Mouse (Mus musculus): ENCODE results near the gene Mrpl34.

The Mrpl34 gene

DNA sequence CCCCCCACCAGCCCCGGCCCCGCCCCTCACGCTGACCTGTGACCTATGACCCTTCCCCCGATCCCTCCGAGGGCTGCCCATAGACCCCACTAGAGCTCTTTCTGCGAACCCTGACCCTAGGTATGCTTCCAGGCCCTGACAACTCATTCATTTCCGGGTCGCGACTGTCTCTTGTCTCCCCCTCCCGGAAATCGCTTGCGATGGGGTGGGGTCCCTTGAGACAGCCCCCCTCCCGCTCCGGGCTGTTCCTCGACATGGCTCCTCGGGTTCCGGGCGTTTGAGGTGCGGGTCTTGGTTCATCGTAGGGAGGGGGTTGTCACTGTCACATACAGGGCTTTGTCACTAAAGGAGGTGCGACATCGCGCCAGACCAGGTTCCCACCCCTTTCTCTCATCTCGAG, 4.7 kb downstream of the Mrpl34 start:
- peak; percentile 74 for DNase-seq (ENCODE audit: low spot score)

DNA sequence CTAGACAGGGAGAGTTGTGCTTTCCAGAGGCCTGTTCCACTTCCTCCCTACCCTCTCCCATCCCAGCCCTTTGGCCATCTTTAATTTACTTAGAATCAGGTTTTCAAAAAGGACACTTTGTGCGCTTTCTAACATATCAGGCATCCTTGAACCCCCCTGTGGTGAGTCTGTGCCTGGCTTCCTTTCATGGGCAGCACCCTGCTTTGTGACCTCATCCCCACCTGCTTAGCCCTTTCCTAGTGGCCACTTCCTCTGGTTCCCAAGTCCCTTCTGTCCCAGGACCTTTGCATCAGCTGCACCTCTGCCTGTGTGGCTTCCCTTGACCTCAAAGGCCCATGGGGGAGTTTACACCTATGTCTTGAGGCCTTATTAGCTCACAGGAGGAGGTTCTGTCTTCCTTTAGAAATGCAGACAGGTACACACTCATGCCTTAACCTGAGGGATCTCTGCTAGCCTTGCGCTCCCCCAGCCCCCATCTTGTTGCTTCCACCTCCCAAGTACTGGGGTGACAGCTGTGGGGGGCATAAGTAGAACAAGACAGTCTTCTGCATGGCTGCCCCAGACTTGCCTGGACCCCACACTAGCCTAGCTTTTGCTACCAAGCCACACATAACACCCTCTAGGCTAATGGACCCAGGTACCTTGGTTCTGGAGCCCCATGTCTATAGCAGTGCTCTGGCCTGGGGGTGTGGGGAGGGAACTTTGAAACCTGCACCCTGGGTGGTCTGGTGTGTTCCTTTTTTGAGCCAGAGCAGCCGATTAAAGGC, 5.6 kb downstream of the Mrpl34 start:
- DNase-seq (ENCODE audit: low spot score) = no peak

DNA sequence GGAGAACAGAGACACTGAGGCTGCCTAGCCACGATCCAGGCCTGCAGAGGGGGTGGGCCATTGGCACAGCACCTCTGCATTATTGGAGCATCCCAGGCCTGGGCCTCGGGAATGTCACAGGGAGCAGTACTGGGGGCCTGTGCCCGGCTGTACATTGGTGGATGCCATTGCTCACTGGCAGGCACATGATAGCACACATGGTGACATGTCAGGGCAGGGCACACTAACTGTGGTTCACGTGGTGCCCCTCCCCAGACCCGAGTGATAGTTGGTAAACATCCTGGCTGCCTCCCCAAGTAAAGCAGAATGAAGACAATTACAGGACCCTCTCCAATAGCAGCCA, 6.1 kb downstream of the Mrpl34 start:
- no peak for DNase-seq (ENCODE audit: low spot score)

DNA sequence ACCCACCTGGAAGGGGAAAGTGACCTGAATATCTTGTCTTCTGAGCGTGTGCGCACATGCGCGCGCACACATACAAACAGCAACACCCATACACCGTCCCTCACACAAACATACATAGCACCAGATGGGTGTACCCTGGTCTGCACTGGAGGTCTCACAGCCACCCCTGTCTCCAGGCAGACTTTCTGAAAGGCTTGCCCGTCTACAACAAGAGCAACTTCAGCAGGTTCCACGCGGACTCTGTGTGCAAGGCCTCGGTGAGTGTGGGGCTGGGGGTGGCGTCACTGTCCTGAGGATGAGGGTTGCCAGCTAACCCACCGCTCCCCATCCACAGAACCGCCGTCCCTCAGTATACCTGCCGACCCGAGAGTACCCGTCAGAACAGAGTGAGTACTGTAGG, 7.1 kb downstream of the Mrpl34 start:
- no peak for DNase-seq (ENCODE audit: low spot score)

DNA sequence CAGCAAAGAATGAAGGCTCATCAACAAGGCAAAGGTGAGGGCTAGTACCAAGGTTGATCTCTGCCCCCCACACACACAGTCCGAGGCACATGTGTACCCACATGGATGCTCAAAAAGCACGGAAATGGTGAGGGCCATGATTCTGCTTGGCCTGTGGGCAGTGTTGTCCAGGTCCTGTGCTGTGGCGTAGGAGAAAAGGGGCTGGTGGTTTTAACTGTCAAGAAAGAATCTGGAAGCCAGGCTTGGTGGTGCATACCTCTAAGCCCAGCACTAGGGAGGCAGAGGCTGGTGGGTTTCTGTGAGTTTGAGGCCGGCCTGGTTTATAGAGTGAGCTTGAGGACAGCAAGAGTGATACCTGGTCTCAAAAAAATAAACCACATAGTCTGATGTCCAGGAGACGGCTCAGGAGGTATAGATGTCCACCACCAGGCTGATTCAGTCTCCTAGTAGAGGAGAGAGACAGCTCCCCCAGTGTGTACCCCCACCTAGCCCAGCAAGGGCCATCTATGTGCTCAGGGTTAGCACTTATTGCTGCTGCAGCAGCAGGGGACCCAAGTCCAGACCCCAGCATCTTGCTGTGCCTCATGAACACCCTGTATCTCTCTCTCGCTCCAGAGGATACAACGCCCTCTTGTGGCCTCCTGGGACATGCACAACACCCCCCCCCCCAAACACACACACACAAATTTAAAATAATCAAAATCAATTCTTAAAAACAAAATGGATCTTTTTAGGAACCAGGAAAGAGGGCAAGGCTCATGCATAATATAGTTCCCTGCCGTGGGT, 8.0 kb downstream of the Mrpl34 start:
- no peak for DNase-seq (ENCODE audit: low spot score)

DNA sequence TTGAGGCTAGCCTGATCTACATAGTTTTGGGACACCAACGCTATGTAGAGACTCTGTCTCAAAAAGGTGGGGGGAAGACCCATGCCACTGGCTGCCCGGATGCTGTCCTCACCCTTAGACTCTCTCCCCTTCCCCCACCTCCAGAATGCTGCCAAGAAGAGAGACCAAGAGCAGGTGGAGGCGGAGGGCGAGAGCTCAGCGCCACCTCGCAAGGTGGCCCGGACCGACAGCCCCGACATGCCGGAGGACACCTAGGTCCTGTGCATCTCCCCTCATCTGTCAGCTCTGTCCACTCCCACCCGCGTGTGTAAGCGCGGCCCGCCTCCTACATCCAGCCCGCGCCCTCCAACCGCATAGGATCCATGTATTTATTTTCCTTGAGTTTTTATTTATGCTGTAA, 9.6 kb downstream of the Mrpl34 start:
- DNase-seq (ENCODE audit: low spot score) = no peak

DNA sequence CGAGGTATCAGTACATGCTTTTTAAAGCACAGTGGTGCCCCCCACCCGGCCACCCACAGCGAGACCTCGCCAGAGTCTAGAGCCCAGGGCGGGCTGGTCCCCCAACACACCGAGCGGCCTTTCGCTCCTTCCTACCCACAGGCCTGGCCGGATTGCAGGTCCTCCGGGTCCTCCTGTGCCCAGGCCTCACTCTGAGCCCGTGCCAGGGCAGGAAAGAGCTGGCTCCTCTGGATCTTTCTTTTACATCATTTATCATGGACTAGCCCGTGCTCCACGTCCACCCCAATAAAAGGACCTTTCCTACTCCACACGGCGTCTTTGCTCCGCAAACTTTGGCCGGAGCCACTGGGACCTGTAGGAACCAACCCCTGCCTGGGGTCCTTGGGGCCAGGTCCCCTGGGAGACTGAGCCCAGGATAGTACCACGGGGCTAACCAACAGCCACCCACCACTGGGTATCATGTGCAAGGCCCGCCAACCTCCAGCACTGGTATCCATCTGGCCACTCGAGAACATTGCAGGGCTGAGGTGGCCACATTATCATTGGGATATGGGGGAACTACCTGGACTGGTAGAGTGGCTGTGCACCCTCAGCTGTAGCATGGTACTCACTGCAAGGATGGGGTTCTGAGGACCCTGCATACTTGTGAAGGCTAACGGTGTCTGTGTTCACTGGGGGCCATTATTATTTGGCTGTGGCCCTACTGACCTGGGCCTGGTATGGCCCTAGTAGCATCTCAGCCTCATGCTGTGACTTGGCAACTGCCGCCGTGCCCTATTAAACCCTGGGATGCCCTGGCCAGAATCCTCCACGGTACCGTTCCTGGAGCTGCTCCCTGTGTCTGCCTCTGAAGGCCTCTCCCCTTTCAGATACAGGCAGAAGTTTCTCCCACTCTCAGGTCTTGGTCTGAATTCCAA, 10.3 kb downstream of the Mrpl34 start:
- DNase-seq (ENCODE audit: low spot score) = no peak

DNA sequence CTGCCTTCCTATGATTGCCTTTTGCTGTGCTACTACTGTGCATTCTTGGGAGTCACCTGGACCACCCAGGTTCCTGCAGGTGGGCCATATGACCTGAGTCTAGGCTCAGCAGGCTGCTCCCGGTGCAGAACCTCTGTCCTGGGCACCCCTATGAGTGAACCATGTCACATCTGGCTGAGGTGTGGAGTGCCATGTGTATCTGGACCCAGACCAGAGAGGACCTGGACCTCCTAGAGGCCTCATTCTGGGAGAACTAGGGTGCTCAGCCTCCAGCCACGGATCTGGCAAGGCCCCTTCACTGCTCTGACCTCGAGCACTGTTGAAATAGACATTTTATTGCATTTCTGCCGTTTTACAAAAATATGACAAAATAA, 10.9 kb downstream of the Mrpl34 start:
- no peak for DNase-seq (ENCODE audit: low spot score)

DNA sequence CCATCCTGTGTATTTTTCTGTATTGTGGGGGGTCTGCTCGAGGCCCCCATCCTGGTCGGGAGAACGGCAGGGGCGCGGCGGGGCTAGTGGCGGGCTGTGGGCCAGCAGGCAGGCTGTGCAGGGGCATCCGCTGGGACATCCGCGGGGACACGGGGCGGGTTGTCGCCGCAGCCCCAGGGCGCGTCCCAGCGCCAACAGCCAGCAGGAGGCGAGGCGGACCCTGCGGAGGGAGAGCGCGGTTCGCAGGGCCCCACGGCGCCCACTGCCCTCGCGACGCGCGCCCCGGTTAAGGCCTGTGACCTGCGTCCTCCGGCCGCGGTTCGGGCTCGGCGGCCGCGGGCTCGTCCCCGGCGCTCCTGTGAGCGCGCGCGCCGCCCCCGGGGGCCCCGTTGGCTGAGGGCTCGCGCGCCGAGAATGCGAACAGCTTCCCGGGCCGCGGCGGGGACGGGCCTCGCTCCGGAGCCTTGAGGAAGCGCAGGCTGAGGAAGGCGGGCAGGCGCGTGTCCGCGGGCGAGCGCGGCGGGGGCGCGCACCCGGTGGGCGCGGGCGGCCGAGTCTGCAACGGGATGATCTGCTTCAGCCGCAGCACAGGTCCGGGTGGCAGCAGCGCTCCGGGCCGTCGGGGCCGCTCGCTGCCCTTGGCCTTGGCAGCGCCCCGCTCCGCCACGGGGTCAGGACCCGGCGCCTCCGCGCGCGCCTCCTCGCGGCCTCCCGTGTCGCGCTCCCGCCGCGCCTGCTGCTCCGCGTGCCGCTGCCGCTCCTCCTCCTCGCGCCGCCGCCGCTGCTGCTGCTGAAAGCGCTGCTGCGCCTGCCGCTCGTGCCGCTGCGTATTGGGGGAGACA, 11.6 kb downstream of the Mrpl34 start:
- peak; percentile 80 for DNase-seq (ENCODE audit: low spot score)

DNA sequence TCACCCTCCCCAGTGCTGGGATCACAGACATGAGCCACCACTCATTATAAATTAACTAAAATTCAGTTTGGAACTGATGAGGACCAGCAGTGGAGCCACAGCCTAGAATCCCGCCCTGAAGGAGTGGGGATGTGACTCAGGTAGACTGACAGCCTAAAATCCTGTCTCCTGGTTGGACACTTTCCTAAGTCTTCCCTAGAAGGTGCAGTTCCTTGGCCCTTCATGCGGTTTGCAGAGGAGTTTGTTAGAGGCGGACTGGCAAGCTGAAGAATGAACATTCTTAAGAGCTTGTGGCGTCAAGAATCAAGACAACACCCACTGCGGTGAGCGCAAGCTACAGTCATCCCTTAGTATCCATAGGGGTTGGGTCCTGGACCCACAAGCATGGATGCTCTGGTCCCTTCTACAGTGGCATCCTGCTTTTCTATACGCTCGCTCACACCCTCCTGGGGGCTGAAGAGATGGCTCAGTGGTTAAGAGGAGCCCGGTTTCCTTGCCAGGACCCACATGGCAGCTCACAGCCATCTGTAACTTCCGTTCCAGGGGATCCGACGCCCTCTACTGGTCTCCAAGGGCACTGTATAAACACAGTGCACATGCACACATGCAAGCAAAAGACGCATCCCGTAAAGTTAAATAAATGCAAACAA, 12.6 kb downstream of the Mrpl34 start:
- peak; percentile 63 for DNase-seq (ENCODE audit: low spot score)

DNA sequence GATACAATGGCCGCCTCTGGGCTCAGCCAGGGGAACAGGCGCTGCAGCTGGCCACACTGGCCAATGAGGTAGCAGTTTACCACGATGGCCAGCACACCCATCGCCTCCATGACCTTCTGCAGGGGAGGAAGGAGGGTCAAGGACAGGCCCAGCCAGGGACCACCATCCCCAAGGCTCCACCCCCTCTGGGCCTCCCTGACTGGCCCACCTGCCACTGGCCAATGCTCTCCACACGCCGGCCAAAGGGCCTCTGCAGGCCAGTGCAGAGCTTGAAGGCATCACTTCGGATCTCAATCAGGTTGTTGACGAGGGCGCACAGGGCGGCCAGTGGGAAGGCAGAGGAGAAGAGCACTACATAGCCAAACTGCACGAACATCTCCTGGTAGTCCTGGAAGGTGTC, 14.2 kb downstream of the Mrpl34 start:
- DNase-seq (ENCODE audit: low spot score) = no peak

DNA sequence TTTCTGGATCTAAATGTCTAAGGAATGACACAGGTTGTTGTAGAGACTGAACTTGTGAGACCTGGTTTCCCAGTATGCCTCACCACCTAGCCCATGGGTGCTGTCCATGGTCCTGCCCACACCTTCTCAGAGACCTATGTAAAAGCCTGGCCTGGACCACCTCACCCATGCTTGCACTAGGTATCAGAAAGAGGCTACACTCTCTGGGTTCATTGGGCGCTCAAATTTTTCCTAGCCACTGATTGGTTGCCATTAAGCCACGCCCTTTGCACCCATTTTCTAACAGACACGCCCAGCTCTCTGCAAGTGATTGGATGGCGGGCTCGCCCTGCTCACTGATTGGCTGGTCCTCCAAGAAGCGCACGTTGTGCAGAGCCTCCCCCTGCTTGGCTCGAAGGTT, 19.2 kb downstream of the Mrpl34 start:
- DNase-seq (ENCODE audit: low spot score) = no peak

DNA sequence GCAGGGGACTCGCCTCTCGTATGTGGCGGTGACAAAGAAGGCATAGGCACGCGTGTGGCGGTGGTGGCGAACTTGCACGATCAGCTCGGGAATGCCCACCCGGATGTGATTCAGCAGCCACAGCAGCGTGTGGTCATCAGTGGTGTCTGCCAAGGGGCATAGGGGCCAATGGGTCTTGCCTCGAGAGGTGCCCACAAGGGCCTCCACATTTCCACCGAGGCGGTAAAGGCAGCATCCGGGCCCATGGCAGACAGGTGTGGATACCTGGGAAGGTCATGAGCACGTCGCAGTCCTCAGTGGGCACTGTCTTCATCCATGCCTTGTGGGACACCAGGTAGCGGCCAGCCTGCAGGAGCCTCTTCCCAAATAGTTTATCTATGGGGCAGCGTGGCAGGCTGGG, 20.0 kb downstream of the Mrpl34 start:
- no peak for DNase-seq (ENCODE audit: low spot score)

DNA sequence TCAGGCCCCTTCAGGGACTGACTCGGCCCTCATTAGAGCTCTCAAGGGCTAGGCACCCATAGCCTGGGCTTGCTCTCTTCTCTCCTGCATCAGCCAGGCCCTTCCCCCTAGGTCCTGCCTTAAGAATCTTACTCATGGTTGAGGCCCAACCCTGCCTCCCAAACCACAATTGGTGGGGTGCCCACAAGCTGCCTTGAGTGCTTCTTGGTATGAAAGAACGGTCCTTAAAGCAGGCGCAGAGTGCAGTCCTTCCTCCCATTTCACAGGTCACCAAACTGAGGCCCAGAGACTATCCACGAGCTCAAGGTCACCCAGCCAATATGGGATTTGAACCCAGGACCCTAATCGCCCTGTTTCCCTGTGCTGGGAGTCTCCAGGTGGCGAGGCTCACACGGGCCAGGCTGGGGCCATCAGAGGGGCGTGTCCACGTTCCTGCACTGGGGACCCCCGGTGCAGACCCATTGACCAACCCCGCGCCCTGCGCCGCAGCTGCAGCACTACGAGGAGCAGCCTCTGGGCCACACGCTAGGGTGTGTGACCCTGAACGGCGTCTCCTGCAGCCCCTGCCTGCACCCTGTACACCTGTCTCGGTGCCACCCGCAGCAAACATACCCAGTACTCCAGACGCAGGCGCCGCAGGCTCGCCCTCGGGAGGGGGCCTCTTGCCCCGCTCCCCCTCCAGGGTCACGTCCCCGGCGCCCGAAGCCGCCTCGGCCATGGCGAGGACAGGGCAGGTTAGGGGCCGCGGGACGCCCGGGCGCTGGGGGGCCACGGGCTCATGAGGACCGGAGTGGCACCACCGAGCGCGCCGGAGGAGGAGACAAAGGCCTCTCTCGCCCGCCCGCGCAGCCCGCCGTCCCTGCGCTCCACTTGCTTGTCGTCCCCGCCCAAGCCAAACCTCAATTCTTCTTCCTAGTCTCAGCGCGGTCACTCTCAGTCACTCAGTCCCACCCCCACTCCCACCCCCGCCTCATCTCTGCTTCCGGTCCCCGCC, 20.7 kb downstream of the Mrpl34 start, which contains the start of gene Ano8:
Ano8 (minus strand) TSS at position 822 of the 994 bp plus-strand sequence.
- DNase-seq (ENCODE audit: low spot score) = peak; percentile 92

DNA sequence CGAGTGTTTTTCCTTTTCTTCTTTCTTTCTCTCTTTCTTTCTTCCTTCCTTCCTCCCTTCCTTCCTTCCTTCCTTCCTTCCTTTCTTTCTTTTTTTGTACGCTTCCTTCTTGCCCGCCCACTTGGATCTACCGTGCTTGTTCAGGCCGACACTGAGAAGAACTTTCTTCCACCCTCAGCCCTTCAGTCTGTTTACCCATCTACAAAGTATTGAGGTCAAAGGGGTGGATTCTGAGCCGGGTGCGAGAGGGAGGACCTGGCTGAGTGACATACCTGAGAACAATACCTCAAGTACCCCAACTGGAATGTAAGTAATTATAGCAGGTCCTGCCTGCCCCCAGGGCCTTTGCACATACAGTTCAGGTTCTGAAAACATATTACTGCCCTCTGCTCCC, 21.4 kb downstream of the Mrpl34 start:
- no peak for DNase-seq (ENCODE audit: low spot score)

DNA sequence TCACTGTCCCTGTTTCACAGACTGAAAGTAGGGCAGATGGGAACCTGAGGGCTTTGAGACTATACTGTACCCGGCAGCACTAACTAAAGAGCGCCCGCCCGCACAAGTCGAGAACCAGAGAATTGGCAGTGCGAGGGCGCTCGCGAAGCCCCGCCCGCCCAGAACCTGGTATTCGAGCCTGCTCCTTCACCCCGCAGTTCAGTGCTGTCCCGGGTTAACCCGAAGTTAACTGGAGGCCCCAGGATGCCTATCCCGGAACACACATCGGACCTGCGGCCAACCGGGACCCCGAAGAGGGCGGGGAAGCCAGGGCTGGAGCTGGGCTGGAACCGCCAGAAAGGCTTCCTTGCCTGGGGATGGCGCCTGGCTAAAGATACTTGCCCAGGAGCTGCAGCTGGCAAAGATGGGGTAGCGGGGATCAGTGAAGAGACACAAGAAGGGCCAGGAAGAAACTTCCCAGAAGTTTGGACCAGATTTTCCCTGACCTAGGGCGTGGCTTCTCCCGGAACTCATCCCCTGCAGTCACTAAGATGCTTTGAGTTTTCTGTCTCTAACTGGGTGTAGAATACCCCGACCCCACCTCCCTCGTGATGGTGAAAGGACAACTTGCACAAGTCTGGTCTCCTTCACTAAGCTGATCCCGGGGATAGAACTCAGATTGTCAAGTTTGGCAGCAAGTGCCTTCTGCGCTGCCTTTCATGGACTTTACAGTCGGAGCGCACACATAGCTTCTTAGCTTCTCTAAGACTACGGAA, 23.1 kb downstream of the Mrpl34 start, which contains the start of gene Gtpbp3:
Gtpbp3 (plus strand) TSS at position 413 of the 755 bp plus-strand sequence.
- DNase-seq (ENCODE audit: low spot score) = peak; percentile 79

DNA sequence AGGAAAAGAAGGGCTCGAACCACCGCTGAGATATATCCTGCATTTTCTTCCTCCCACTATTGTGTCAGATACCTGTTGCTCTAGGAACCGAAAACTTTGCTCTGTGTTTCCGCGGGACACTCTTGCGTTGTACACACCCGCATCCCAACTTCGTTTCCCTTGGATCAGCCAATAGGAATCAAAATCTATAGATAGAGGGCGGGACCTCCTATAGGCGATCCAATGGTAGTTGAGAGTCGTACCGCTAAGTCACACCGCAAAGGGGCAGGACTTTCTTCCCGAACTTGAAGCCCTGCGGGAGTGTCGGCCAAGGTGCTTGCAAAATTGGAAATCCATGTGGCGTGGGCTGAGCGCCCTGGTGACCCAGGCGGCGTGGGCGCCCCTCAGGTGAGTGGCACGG, 23.7 kb downstream of the Mrpl34 start:
- DNase-seq (ENCODE audit: low spot score) = peak; percentile 96

DNA sequence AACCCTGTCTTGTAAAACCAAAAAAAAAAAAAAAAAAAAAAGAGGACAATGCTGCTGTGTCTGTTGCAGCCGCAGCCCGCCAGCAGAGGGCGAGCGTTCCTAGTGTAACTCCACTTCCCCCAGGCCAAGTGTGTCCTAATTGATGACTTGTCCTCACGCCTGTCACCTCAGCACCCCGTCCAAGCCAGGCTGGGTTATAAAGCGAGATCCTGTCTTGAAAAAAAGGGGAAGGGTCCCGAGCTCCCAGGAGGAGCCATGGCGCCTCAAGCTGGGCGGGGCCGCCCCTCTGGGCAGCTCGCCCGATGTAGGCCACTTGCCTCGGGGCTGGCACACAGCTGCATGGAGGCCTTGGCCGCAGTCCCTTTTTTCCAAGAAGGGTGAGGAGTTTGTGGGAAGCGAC, 30.3 kb downstream of the Mrpl34 start:
- peak; percentile 90 for DNase-seq (ENCODE audit: low spot score)

DNA sequence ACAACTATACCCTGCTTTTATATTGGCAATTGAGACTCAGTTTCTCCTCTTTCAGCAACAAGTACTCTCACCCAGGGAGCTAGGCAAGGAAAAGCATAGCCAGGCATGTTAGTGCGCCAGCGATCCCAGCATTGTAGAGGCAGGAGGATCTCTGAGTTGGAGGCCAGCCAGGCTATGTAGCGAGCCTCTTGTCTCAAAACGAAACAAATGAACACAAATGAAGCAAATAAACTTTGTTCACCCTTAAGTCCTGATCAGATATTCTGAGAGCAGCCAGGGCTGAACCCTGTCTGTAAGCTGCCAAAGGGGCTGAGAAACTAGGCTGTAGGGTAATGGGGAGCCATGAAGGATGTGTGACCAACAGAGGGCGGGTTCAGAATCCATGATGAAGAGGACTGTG, 31.1 kb downstream of the Mrpl34 start:
- DNase-seq (ENCODE audit: low spot score) = no peak

Data from retina, embryonic 14.5 days (tissue).